Mouse (Mus musculus): Measurements from ENCODE around the gene Axdnd1.

GRCm38 (mm10) chr1:156408521-156408920 lies 12.4 kb downstream of the Axdnd1 start:
- TF ChIP-seq CTCF (IDR thresholded peaks at IDR 0.05): no peak
- TF ChIP-seq EP300 (IDR thresholded peaks at IDR 0.05): no peak
